Mouse (Mus musculus): ENCODE data around the gene Phf2.

- TF ChIP-seq POLR2A (IDR thresholded peaks at IDR 0.05; ENCODE audit: borderline replicate concordance, control insufficient read depth, low read depth, low read length) (no peak), CTCF (IDR thresholded peaks at IDR 0.05; ENCODE audit: control insufficient read depth, insufficient read depth, low read length) (no peak)
Measured at GRCm38 (mm10) chr13:48869088-48869487, 1.8 kb downstream of the Phf2 start.

Data from bone marrow, adult 2 months (tissue).